Mouse (Mus musculus): ENCODE data around the gene Defb45. TPM values are rescaled to one million over a fixed set of nuclear protein-coding genes. Genes with fewer than 3 reads are reported as not detected.
A peak's percentile ranks its signal among the peaks of the same experiment; 100 is the strongest.

Gene Defb45
- polyA plus RNA-seq, 1 experiment: not detected

- TF ChIP-seq FOSL1 (IDR thresholded peaks at IDR 0.05; ENCODE audit: insufficient read depth, low read length, poor library complexity, severe bottlenecking) (no peak), MYOD1 (IDR thresholded peaks at IDR 0.05; ENCODE audit: control insufficient read depth, insufficient read length, low read depth) (no peak), USF1 (IDR thresholded peaks at IDR 0.05; ENCODE audit: low read depth) (no peak), MYOG (IDR thresholded peaks at IDR 0.05; ENCODE audit: control insufficient read depth, extremely low read depth, insufficient read length) (no peak), CEBPB (IDR thresholded peaks at IDR 0.05; ENCODE audit: low read depth) (no peak), MAX (IDR thresholded peaks at IDR 0.05) (no peak), CTCF (IDR thresholded peaks at IDR 0.05; ENCODE audit: control insufficient read depth, insufficient read depth, insufficient read length) (no peak)
- H3K79me3 ChIP-seq (ENCODE audit: low read depth): no peaks in the 10 kb centered on the region
- H3K4me3 ChIP-seq (ENCODE audit: insufficient read depth, poor library complexity, severe bottlenecking): no peak overlapping the region
- no peak overlapping the region for H3ac ChIP-seq (ENCODE audit: control insufficient read depth, insufficient read length, low read depth)
- H3K79me2 ChIP-seq (ENCODE audit: control insufficient read depth, insufficient read depth): peaks cover 23% of the 10 kb centered on the region
- H3K36me3 ChIP-seq (ENCODE audit: control insufficient read depth, insufficient read depth): peaks cover 60% of the 10 kb centered on the region
- no peaks in the 10 kb centered on the region for H3K27me3 ChIP-seq (ENCODE audit: control insufficient read depth, insufficient read depth, insufficient read length)
Observed at GRCm38 (mm10) chr2:152634311-152634710, 35.1 kb upstream of the Defb45 start.

- Histone ChIP-seq H3K79me2 (ENCODE audit: control insufficient read depth, insufficient read depth) (peaks cover 32% of the 10 kb centered on the region), H3K4me3 (ENCODE audit: insufficient read depth, poor library complexity, severe bottlenecking) (no peak overlapping the region), H3K36me3 (ENCODE audit: control insufficient read depth, insufficient read depth) (peaks cover 66% of the 10 kb centered on the region), H3ac (ENCODE audit: control insufficient read depth, insufficient read length, low read depth) (no peak overlapping the region), H3K27me3 (ENCODE audit: control insufficient read depth, insufficient read depth, insufficient read length) (no peaks in the 10 kb centered on the region), H3K79me3 (ENCODE audit: low read depth) (peaks cover 2% of the 10 kb centered on the region)
- TF ChIP-seq USF1 (IDR thresholded peaks at IDR 0.05; ENCODE audit: low read depth) (no peak), MYOD1 (IDR thresholded peaks at IDR 0.05; ENCODE audit: control insufficient read depth, insufficient read length, low read depth) (no peak), CTCF (IDR thresholded peaks at IDR 0.05; ENCODE audit: control insufficient read depth, insufficient read depth, insufficient read length) (no peak), FOSL1 (IDR thresholded peaks at IDR 0.05; ENCODE audit: insufficient read depth, low read length, poor library complexity, severe bottlenecking) (no peak), CEBPB (IDR thresholded peaks at IDR 0.05; ENCODE audit: low read depth) (no peak), MYOG (IDR thresholded peaks at IDR 0.05; ENCODE audit: control insufficient read depth, extremely low read depth, insufficient read length) (no peak), MAX (IDR thresholded peaks at IDR 0.05) (no peak)
Observed at GRCm38 (mm10) chr2:152633334-152633733, 34.1 kb upstream of the Defb45 start.

- TF ChIP-seq MYOG (IDR thresholded peaks at IDR 0.05; ENCODE audit: control insufficient read depth, extremely low read depth, insufficient read length) (no peak), CEBPB (IDR thresholded peaks at IDR 0.05; ENCODE audit: low read depth) (no peak), USF1 (IDR thresholded peaks at IDR 0.05; ENCODE audit: low read depth) (no peak)
- H3K79me3 ChIP-seq (ENCODE audit: low read depth): peaks cover 9% of the 10 kb centered on the region
- H3K4me3 ChIP-seq (ENCODE audit: insufficient read depth, poor library complexity, severe bottlenecking): no peak overlapping the region
- H3K36me3 ChIP-seq (ENCODE audit: control insufficient read depth, insufficient read depth): peaks cover 56% of the 10 kb centered on the region
- H3K27me3 ChIP-seq (ENCODE audit: control insufficient read depth, insufficient read depth, insufficient read length): no peaks in the 10 kb centered on the region
- peaks cover 49% of the 10 kb centered on the region for H3K79me2 ChIP-seq (ENCODE audit: control insufficient read depth, insufficient read depth)
- no peak overlapping the region for H3ac ChIP-seq (ENCODE audit: control insufficient read depth, insufficient read length, low read depth)
Observed at GRCm38 (mm10) chr2:152629904-152630303, 30.7 kb upstream of the Defb45 start.

- H3K27me3 ChIP-seq (ENCODE audit: control insufficient read depth, insufficient read depth, insufficient read length): no peaks in the 10 kb centered on the region
- TF ChIP-seq CEBPB (IDR thresholded peaks at IDR 0.05; ENCODE audit: low read depth): no peak
- TF ChIP-seq FOSL1 (IDR thresholded peaks at IDR 0.05; ENCODE audit: insufficient read depth, low read length, poor library complexity, severe bottlenecking): no peak
- no peak for TF ChIP-seq CTCF (IDR thresholded peaks at IDR 0.05; ENCODE audit: control insufficient read depth, insufficient read depth, insufficient read length)
- no peak for TF ChIP-seq USF1 (IDR thresholded peaks at IDR 0.05; ENCODE audit: low read depth)
- TF ChIP-seq MYOD1 (IDR thresholded peaks at IDR 0.05; ENCODE audit: control insufficient read depth, insufficient read length, low read depth): no peak
- TF ChIP-seq MAX (IDR thresholded peaks at IDR 0.05): no peak
- H3K4me3 ChIP-seq (ENCODE audit: insufficient read depth, poor library complexity, severe bottlenecking): no peak overlapping the region
- H3K79me2 ChIP-seq (ENCODE audit: control insufficient read depth, insufficient read depth): peaks cover 49% of the 10 kb centered on the region
- no peak overlapping the region for H3ac ChIP-seq (ENCODE audit: control insufficient read depth, insufficient read length, low read depth)
- peaks cover 50% of the 10 kb centered on the region for H3K36me3 ChIP-seq (ENCODE audit: control insufficient read depth, insufficient read depth)
- H3K79me3 ChIP-seq (ENCODE audit: low read depth): peaks cover 9% of the 10 kb centered on the region
Observed at GRCm38 (mm10) chr2:152629239-152629638, 30.0 kb upstream of the Defb45 start.

GRCm38 (mm10) chr2:152628066-152628465 is 28.9 kb upstream of the Defb45 start:
- Histone ChIP-seq H3K4me3 (ENCODE audit: insufficient read depth, poor library complexity, severe bottlenecking) (peak overlapping the region; percentile 75), H3K79me3 (ENCODE audit: low read depth) (peaks cover 9% of the 10 kb centered on the region), H3K36me3 (ENCODE audit: control insufficient read depth, insufficient read depth) (peaks cover 40% of the 10 kb centered on the region), H3ac (ENCODE audit: control insufficient read depth, insufficient read length, low read depth) (peak overlapping the region; percentile 92), H3K27me3 (ENCODE audit: control insufficient read depth, insufficient read depth, insufficient read length) (no peaks in the 10 kb centered on the region), H3K79me2 (ENCODE audit: control insufficient read depth, insufficient read depth) (peaks cover 49% of the 10 kb centered on the region)
- no peak for TF ChIP-seq MAX (IDR thresholded peaks at IDR 0.05)
- TF ChIP-seq MYOD1 (IDR thresholded peaks at IDR 0.05; ENCODE audit: control insufficient read depth, insufficient read length, low read depth): no peak
- TF ChIP-seq USF1 (IDR thresholded peaks at IDR 0.05; ENCODE audit: low read depth): no peak
- TF ChIP-seq CTCF (IDR thresholded peaks at IDR 0.05; ENCODE audit: control insufficient read depth, insufficient read depth, insufficient read length): no peak
- no peak for TF ChIP-seq CEBPB (IDR thresholded peaks at IDR 0.05; ENCODE audit: low read depth)

GRCm38 (mm10) chr2:152626774-152627591 is 27.8 kb upstream of the Defb45 start, which contains the start of gene Rem1:
Gene Rem1, plus strand, starts transcription at chr2:152626951.
- Histone ChIP-seq H3K79me3 (ENCODE audit: low read depth) (peaks cover 9% of the 10 kb centered on the region), H3K36me3 (ENCODE audit: control insufficient read depth, insufficient read depth) (peaks cover 30% of the 10 kb centered on the region), H3K4me3 (ENCODE audit: insufficient read depth, poor library complexity, severe bottlenecking) (peak within 1 kb of the TSS; percentile 75), H3K79me2 (ENCODE audit: control insufficient read depth, insufficient read depth) (peaks cover 44% of the 10 kb centered on the region), H3ac (ENCODE audit: control insufficient read depth, insufficient read length, low read depth) (peak within 1 kb of the TSS; percentile 92), H3K27me3 (ENCODE audit: control insufficient read depth, insufficient read depth, insufficient read length) (no peaks in the 10 kb centered on the region)
- TF ChIP-seq CEBPB (IDR thresholded peaks at IDR 0.05; ENCODE audit: low read depth) (no peak), MYOG (IDR thresholded peaks at IDR 0.05; ENCODE audit: control insufficient read depth, extremely low read depth, insufficient read length) (no peak), USF1 (IDR thresholded peaks at IDR 0.05; ENCODE audit: low read depth) (no peak), MYOD1 (IDR thresholded peaks at IDR 0.05; ENCODE audit: control insufficient read depth, insufficient read length, low read depth) (no peak), FOSL1 (IDR thresholded peaks at IDR 0.05; ENCODE audit: insufficient read depth, low read length, poor library complexity, severe bottlenecking) (no peak), MAX (IDR thresholded peaks at IDR 0.05) (no peak), CTCF (IDR thresholded peaks at IDR 0.05; ENCODE audit: control insufficient read depth, insufficient read depth, insufficient read length) (no peak)

Data from C2C12 (cell line).